Comparison of ENCODE assay signal across 13 mouse cellular contexts in genomic region chr3:34639873-34640270, GRCm38 (mm10). TPM values are rescaled to one million over a fixed set of nuclear protein-coding genes. Genes with fewer than 3 reads are reported as not detected.
DNase-seq lines count a peak whose midpoint lies in the region; ATAC-seq lines count a peak whose summit lies in the region.
"Had no signal": no experiment of that assay in that cellular context is flagged by ENCODE, and none has a peak within 500 bp of the region (broad histone marks: within the 10 kb centered on the region; RNA-seq: fewer than 3 reads in every experiment).

No protein-coding gene starts in this region.

- 0 out of 2 replicates have a peak overlapping the region, but pooled peaks have one; percentile 26 for H3K9ac ChIP-seq in neural tube, embryonic 11.5 days (ENCODE audit: low read length)
- H3K9ac ChIP-seq in forebrain, embryonic 15.5 days (replicated peaks), result peak overlapping the region; percentile 61
- peak overlapping the region; percentile 60 for H3K9ac ChIP-seq in midbrain, embryonic 11.5 days (ENCODE audit: low read length)
- no peak overlapping the region for H3K9ac ChIP-seq in stomach, embryonic 16.5 days (ENCODE audit: low read length)
- H3K9ac ChIP-seq: limb, embryonic 15.5 days had no signal

- H3K36me3 ChIP-seq in neural tube, embryonic 11.5 days (ENCODE audit: control insufficient read depth, insufficient read depth, low read length), result no peaks in the 10 kb centered on the region
- no peaks in the 10 kb centered on the region for H3K36me3 ChIP-seq in forebrain, embryonic 15.5 days
- no peaks in the 10 kb centered on the region for H3K36me3 ChIP-seq in midbrain, embryonic 11.5 days (ENCODE audit: control insufficient read depth, insufficient read depth, low read length)
- no peaks in the 10 kb centered on the region for H3K36me3 ChIP-seq in stomach, embryonic 16.5 days (ENCODE audit: control insufficient read depth, insufficient read depth, low read length)
- H3K36me3 ChIP-seq: limb, embryonic 15.5 days had no signal

- WGBS in neural tube, embryonic 11.5 days, result 3% methylated on average over 10 of the region's 10 CpGs
- 1% methylated on average over 10 of the region's 10 CpGs for WGBS in forebrain, embryonic 15.5 days
- WGBS in midbrain, embryonic 11.5 days, result under 1% methylated on average over 10 of the region's 10 CpGs
- WGBS in stomach, embryonic 16.5 days, result 9% methylated on average over 10 of the region's 10 CpGs

- H3K4me3 ChIP-seq in neural tube, embryonic 11.5 days (ENCODE audit: low read depth, low read length), result peak overlapping the region; percentile 26
- peak overlapping the region; percentile 41 for H3K4me3 ChIP-seq in forebrain, embryonic 15.5 days
- H3K4me3 ChIP-seq in midbrain, embryonic 11.5 days (ENCODE audit: low read depth, low read length), result peak overlapping the region; percentile 27
- H3K4me3 ChIP-seq in stomach, embryonic 16.5 days (replicated peaks; ENCODE audit: low read length), result no peak overlapping the region
- H3K4me3 ChIP-seq: limb, embryonic 15.5 days; myocyte had no signal

- H3K9me3 ChIP-seq in neural tube, embryonic 11.5 days (ENCODE audit: control insufficient read depth, low read length), result no peaks in the 10 kb centered on the region
- H3K9me3 ChIP-seq in forebrain, embryonic 15.5 days, result no peaks in the 10 kb centered on the region
- no peaks in the 10 kb centered on the region for H3K9me3 ChIP-seq in midbrain, embryonic 11.5 days (ENCODE audit: control insufficient read depth, low read length)
- no peaks in the 10 kb centered on the region for H3K9me3 ChIP-seq in stomach, embryonic 16.5 days (replicated peaks; ENCODE audit: control insufficient read depth, low read length)
- H3K9me3 ChIP-seq: limb, embryonic 15.5 days had no signal

- ATAC-seq in neural tube, embryonic 11.5 days (ENCODE audit: insufficient read depth, low FRiP score, low TSS enrichment), result no peak
- ATAC-seq in forebrain, embryonic 15.5 days (replicated peaks), result no peak
- ATAC-seq in midbrain, embryonic 11.5 days (ENCODE audit: low FRiP score), result no peak
- ATAC-seq in stomach, embryonic 16.5 days (ENCODE audit: insufficient read depth, low FRiP score), result no peak
- ATAC-seq in CD4-positive, CD25-positive, alpha-beta regulatory T cell, adult 4 months, result no peak

- no peak for DNase-seq in neural tube, embryonic 11.5 days (ENCODE audit: low spot score)
- no peak for DNase-seq in neural tube, embryonic 10.5 days (ENCODE audit: extremely low spot score, low spot score)
- no peak for DNase-seq in midbrain, embryonic 11.5 days (ENCODE audit: low spot score, missing footprints)
- DNase-seq in heart, postnatal 4 days, result no peak
- no peak for DNase-seq in lung, postnatal 36 days
- DNase-seq: gastrocnemius, postnatal 36 days; right cerebral cortex, postnatal 25 days had no signal

- peaks cover 22% of the 10 kb centered on the region for H3K4me1 ChIP-seq in neural tube, embryonic 11.5 days (ENCODE audit: control insufficient read depth, insufficient read depth, low read length)
- peaks cover 64% of the 10 kb centered on the region for H3K4me1 ChIP-seq in forebrain, embryonic 15.5 days
- H3K4me1 ChIP-seq in midbrain, embryonic 11.5 days (ENCODE audit: control insufficient read depth, insufficient read depth, low read length), result peaks cover 59% of the 10 kb centered on the region
- H3K4me1 ChIP-seq in stomach, embryonic 16.5 days (ENCODE audit: control insufficient read depth, insufficient read depth, low read length), result no peaks in the 10 kb centered on the region

- H3K4me2 ChIP-seq in neural tube, embryonic 11.5 days (ENCODE audit: low read depth), result peak overlapping the region; percentile 48
- peak overlapping the region; percentile 72 for H3K4me2 ChIP-seq in forebrain, embryonic 15.5 days (replicated peaks)
- H3K4me2 ChIP-seq in midbrain, embryonic 11.5 days, result peak overlapping the region; percentile 83
- 0 out of 2 replicates have a peak overlapping the region, but pooled peaks have one; percentile 34 for H3K4me2 ChIP-seq in stomach, embryonic 16.5 days (ENCODE audit: low read depth, low read length)

- H3K27ac ChIP-seq in neural tube, embryonic 11.5 days (ENCODE audit: low read depth, low read length), result no peak overlapping the region
- H3K27ac ChIP-seq in forebrain, embryonic 15.5 days (replicated peaks), result peak overlapping the region; percentile 90
- H3K27ac ChIP-seq in midbrain, embryonic 11.5 days (ENCODE audit: low read depth, low read length), result peak overlapping the region; percentile 5; the same call in 1 of the 2 replicates
- no peak overlapping the region for H3K27ac ChIP-seq in stomach, embryonic 16.5 days (ENCODE audit: low read length)
- H3K27ac ChIP-seq: kidney, postnatal 0 days; limb, embryonic 15.5 days had no signal

- H3K27me3 ChIP-seq in neural tube, embryonic 11.5 days (ENCODE audit: control insufficient read depth, insufficient read depth, low read length), result peaks cover 11% of the 10 kb centered on the region; the same call in 1 of the 2 replicates
- no peaks in the 10 kb centered on the region for H3K27me3 ChIP-seq in forebrain, embryonic 15.5 days
- peaks cover 9% of the 10 kb centered on the region for H3K27me3 ChIP-seq in midbrain, embryonic 11.5 days (ENCODE audit: control insufficient read depth, insufficient read depth, low read length)
- peaks cover 58% of the 10 kb centered on the region for H3K27me3 ChIP-seq in stomach, embryonic 16.5 days (ENCODE audit: control insufficient read depth, insufficient read depth, low read length)

RNA-seq across cellular contexts. Expression of gene Sox2, which starts 10.3 kb away (rescaled TPM):
- polyA plus RNA-seq in neural tube, embryonic 11.5 days (2014; fragmentation: Nextera tagmentation; extraction: Ambion mirVana), result 32.5 and 36.8 TPM in 2 replicates
- 39.7 and 42.3 TPM in 2 replicates for polyA plus RNA-seq in forebrain, embryonic 15.5 days (2015; fragmentation: Nextera tagmentation; extraction: Ambion mirVana)
- polyA plus RNA-seq in midbrain, embryonic 11.5 days (2014; fragmentation: Nextera tagmentation; extraction: Ambion mirVana), result 48.7 and 49.5 TPM in 2 replicates
- polyA plus RNA-seq in stomach, embryonic 16.5 days (2015; fragmentation: Nextera tagmentation; extraction: Ambion mirVana), result 7.7 and 8.6 TPM in 2 replicates
- polyA plus RNA-seq in CD4-positive, CD25-positive, alpha-beta regulatory T cell, adult 4 months (2017; shearing (Covaris generic)), result not detected
- not detected for total RNA-seq in heart, postnatal 4 days (2021)
- total RNA-seq: gastrocnemius, postnatal 36 days had no signal
- polyA plus RNA-seq: kidney, postnatal 0 days; myocyte had no signal

Comparison
In these comparisons a context has a peak if more than half of its experiments do, and no peak if none do; other contexts are left out.
1. H3K27ac ChIP-seq: peak in forebrain, embryonic 15.5 days (single experiment) and midbrain, embryonic 11.5 days (single experiment); none in neural tube, embryonic 11.5 days (single experiment) and stomach, embryonic 16.5 days (single experiment).
2. Peak in every context shown above with its lines, with median percentiles within 50 percentile points of each other: H3K4me2 ChIP-seq.